Mouse (Mus musculus) limb, embryonic 10.5 days (tissue): ENCODE data around the gene Selplg. TPM values are rescaled to one million over a fixed set of nuclear protein-coding genes. Genes with fewer than 3 reads are reported as not detected.

Experiments used
- DNase-seq: peaks from one replicate; pipeline ENCODE4 v3.0.0-alpha.2; 2017; ENCODE audit warnings: low spot score
- H3K27ac ChIP-seq: fragments of 300-500 bp; sonication (generic); 2 replicates; pipeline ENCODE4 v1.5.1; 2016; ENCODE audit warnings: mild to moderate bottlenecking
- H3K27me3 ChIP-seq: fragments of 300-500 bp; sonication (generic); 2 replicates; pipeline ENCODE4 v1.6.1; 2016; ENCODE audit warnings: low read depth, mild to moderate bottlenecking; ENCODE audit not compliant: poor library complexity, severe bottlenecking
- H3K36me3 ChIP-seq: fragments of 300-500 bp; sonication (generic); 2 replicates; pipeline ENCODE4 v1.6.1; 2016; ENCODE audit warnings: mild to moderate bottlenecking, moderate library complexity
- H3K4me1 ChIP-seq: fragments of 300-500 bp; sonication (generic); 2 replicates; pipeline ENCODE4 v1.6.1; 2016
- H3K4me3 ChIP-seq: fragments of 300-500 bp; sonication (generic); 2 replicates; pipeline ENCODE4 v1.5.1; 2016; ENCODE audit warnings: mild to moderate bottlenecking, moderate library complexity
- H3K9me3 ChIP-seq: fragments of 300-500 bp; sonication (generic); replicated peaks from 2 replicates; pipeline ENCODE4 v1.6.1; 2016; ENCODE audit warnings: mild to moderate bottlenecking
- WGBS: fragments of 180-500 bp; shearing (Covaris S2); methylation state at CpG from one replicate; pipeline ENCODE4 v1.1.7; 2016; 5-methylcytosine and 5-hydroxymethylcytosine counted together
- polyA plus RNA-seq: library from polyadenylated mRNA; unstranded; fragments of >200 nt; fragmentation: Nextera tagmentation; extraction: Ambion mirVana; gene quantifications from 2 replicates; pipeline ENCODE4 v1.2.1, GENCODE M21; 2016

The Selplg gene
- polyA plus RNA-seq = 0.60 and 0.80 TPM in 2 replicates

DNA sequence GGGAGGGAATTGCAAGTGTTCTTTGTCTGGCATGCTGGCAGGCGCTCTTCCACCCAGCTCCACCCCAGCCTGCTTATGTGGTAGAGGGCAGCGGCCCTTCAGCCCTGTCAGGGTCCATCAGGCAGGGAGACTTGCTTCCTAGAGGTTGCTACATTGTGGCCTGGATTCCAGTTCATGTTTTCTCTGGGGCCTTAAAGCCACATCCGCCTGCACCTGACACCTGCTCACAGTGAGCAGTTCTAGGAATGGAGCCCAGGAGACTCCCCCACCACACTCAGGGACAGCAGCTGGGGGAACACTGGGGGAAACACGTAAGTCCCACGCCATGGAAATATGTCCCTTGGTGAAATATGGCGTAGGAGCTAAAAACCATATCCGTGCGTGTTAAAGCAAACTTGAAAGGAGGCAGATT, at the start of gene Selplg:
Gene Selplg, minus strand, starts transcription at position 155 of the 412 bp plus-strand sequence.
- Histone ChIP-seq H3K4me3 (no peak within 1 kb of the TSS), H3K27ac (0 out of 2 replicates have a peak within 1 kb of the TSS, but pooled peaks have one; percentile 42), H3K4me1 (peaks cover 17% of the 10 kb centered on the region), H3K27me3 (no peaks in the 10 kb centered on the region), H3K9me3 (no peaks in the 10 kb centered on the region), H3K36me3 (no peaks in the 10 kb centered on the region)
- 48% methylated on average over 8 of the region's 8 CpGs for WGBS
- DNase-seq = no peak

DNA sequence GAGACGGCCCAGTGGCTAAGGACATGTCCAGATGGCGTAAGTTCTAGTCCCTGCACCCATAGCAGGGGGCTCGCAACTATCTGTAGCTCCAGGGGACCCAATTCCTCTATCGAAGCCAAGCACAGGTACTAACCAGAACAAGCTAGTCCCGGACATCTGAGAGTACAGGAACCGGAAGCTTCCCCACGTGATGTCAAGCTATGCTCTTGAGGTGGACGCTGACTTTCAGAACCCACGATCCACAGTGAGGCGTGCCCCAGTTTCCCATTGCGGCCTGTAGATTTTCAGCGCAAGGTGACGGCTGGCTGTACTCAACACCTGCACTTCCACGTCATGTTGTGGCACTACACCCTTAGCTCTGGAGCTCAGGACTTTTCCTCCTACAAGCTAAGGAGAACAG, 48.7 kb upstream of the Selplg start:
- no peak overlapping the region for H3K4me3 ChIP-seq
- H3K9me3 ChIP-seq = no peaks in the 10 kb centered on the region
- no peak for DNase-seq
- no peak overlapping the region for H3K27ac ChIP-seq
- 95% methylated on average over 14 of the region's 14 CpGs for WGBS
- H3K36me3 ChIP-seq = peaks cover 45% of the 10 kb centered on the region
- H3K27me3 ChIP-seq = no peaks in the 10 kb centered on the region
- peaks cover 20% of the 10 kb centered on the region for H3K4me1 ChIP-seq

DNA sequence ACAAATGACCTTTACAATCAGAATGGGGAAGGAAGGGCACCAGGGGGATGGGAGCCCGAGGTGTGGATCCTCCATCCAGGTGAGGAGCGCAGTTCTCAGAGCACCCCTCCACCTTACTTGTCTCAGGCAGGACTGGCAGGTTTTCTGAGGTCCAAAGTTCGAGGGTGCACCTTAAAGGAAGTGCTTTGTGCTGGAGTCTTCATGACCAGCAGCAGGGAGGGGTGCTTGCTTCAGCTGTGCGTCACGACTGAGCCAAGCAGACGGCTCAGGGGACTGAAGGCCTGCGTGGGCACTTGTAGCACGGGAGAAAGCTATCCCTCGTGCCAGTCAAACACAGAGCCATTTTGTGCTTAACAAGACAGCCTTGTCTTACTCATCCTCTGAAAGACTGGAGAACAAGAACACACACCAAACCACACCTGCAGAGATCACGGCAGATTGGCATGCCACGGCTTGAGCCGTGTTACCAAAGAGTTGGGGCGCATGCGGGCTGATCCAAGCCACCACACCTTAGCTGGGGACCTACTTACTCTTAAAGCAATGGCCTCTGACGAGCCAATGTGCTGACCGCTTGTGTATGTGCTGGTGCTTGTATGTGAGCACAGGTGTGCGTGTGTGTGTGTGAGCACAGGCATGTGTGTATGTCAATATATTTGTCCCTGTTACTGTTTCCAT, 46.6 kb upstream of the Selplg start:
- H3K36me3 ChIP-seq = peaks cover 62% of the 10 kb centered on the region
- no peak for DNase-seq
- H3K4me3 ChIP-seq = no peak overlapping the region
- 92% methylated on average over 17 of the region's 17 CpGs for WGBS
- peaks cover 35% of the 10 kb centered on the region for H3K4me1 ChIP-seq
- H3K27ac ChIP-seq = no peak overlapping the region
- no peaks in the 10 kb centered on the region for H3K9me3 ChIP-seq
- no peaks in the 10 kb centered on the region for H3K27me3 ChIP-seq

DNA sequence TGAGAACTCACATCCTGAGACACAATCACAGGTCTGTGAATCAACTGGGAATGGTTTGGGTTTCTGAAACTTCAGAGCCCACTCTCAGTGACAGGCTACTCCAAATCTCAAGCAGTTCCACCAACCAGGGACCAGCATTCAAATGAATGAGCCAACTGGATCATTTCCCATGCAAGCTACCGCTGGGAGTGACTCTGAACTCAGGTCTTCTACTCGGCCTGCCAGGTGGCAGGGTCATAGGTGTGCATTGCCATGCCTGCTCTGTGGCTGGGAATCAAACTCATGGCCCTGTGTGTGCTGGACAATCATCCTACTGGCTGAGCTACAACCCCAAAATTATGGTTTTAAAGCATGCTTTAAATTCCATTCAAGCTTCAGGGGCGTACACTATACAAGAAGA, 45.1 kb upstream of the Selplg start:
- no peaks in the 10 kb centered on the region for H3K27me3 ChIP-seq
- H3K9me3 ChIP-seq = no peaks in the 10 kb centered on the region
- H3K4me1 ChIP-seq = peaks cover 39% of the 10 kb centered on the region
- H3K27ac ChIP-seq = no peak overlapping the region
- H3K36me3 ChIP-seq = peaks cover 62% of the 10 kb centered on the region
- WGBS = 76% methylated on average over 3 of the region's 3 CpGs
- H3K4me3 ChIP-seq = no peak overlapping the region
- DNase-seq = no peak

DNA sequence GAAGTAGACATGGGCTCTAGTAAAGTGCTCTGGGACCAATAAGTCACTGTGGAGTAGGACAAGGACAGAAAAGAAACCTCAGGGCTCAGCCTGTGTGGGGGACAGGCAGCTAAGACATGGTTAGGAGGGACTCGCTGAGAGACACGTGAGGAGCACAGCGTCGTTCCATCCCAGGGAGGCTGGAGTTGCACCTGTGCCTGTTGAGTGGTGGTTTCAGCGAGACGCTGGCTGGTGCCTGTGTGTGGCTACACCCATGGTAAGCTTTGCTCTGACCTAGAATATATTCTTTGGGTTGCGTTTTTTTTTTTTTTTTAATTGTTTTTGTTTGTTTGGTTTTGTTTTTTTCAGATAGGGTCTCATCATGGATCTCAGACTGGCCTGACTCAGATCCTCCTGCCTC, 43.7 kb upstream of the Selplg start:
- Histone ChIP-seq H3K36me3 (peaks cover 52% of the 10 kb centered on the region), H3K9me3 (no peaks in the 10 kb centered on the region), H3K4me3 (no peak overlapping the region), H3K27ac (no peak overlapping the region), H3K4me1 (peaks cover 46% of the 10 kb centered on the region), H3K27me3 (no peaks in the 10 kb centered on the region)
- WGBS = 97% methylated on average over 7 of the region's 7 CpGs
- DNase-seq = no peak

DNA sequence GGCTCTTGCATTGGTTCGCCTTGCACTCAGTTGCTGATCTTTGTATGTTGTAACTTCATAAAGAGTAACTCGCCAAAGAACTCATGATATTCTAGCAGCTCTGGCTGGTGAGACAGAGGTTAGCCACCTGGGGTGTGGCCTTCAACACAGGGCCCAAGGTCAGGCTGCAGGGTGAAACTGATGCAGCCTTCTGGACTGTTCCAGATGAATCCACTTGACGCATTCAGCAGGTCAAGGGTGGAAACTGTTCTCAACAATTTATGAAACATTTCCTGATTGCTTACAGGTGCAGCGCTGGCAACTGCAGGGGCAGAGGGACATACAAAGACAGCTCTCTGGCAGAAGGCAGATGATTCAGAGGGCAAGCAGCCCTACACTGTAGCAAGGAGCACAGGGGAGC, 43.2 kb upstream of the Selplg start:
- H3K4me1 ChIP-seq = peaks cover 52% of the 10 kb centered on the region
- WGBS = 87% methylated on average over 4 of the region's 4 CpGs
- H3K27ac ChIP-seq = no peak overlapping the region
- no peaks in the 10 kb centered on the region for H3K27me3 ChIP-seq
- H3K9me3 ChIP-seq = no peaks in the 10 kb centered on the region
- no peak overlapping the region for H3K4me3 ChIP-seq
- no peak for DNase-seq
- peaks cover 47% of the 10 kb centered on the region for H3K36me3 ChIP-seq

DNA sequence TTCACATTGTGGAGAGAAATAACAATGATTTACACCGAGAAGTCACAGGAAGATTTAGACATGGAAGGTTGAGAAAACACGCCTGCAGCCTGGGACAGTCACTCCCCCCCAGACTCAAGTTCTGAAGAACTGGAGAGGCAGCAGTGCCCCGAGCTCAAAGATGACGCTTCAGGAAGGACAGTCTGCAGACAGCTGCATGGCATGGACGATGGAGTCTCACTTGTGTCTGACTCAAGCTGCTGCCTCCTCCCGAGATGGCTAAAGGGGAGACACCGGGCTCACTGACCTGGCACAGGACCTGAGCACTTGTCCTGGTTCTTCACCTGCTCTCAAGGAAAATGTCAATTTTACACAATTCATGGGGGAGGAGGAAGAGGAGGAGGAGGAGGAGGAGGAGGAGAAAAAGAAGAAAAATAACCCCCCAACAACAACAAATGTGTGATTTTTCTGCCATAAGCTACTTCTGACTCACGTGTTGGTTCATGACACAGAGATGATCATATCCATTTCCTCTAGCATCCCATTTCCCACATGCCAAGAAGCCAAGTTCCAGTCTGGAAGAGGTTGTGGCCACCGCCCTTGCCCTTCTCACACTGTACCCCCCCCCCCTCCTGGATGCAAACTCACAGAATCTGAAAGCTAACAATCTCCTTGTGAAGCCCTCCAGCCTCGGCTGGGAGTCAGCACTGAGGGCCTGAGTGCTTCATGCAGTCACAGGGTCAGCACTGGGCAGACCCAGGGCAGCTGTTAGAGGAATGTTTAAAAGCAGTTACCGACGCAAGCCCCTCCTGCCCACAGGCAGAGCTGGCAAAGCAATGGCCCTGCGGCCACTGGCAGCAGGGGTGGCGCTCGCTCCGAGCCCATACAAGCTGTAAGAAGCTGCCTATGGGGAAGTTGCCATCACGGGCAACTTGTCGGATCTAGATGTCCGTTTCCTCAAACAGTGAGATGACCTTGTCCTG, 41.9 kb upstream of the Selplg start:
- Histone ChIP-seq H3K4me3 (peak overlapping the region; percentile 29), H3K27ac (peak overlapping the region; percentile 88)
- WGBS = 70% methylated on average over 19 of the region's 19 CpGs

DNA sequence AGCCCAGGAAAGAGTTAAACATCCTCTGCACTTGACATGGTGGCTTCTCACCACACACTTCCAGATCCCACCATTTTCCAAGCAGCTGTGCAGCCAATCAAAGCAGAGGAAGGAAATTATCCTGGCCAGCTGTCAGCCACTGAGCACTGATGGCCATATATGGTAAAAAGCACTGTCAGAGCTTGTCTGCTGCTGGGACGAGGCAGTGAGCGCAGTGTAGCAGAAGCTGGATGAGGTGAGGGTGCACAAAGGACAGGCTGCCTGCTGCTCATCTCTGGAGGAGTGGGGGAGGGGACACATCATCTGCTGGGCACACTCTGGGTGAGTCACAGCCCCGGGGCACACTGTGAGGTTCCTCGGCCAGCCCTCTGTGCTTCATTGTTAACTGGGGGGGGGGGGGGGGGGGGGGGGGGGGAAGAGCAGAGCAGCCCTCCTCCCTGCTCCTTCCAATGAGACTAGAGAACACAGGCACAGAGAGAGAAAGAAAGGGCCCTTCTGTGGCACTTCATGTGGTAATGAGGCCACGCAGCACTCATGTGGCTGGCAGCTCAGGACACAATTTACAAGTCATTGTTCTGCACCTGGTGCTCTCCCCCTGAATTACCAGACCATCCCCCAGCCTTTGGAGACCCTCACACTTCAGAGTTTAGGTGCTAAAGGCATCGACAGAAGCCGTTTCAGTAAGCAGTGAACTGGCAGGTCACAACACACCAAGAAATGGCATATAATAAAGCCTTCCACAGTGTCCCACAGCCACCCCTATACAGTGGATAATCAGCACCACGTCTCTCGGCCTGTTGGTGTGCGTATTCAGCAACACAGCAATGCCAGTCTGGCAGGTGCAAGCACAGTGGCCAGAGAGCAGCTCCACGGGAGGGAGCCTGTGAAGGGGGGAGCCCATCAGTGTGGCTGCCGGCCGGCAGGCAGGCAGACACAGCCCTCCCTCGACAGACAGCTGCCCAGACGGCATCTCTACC, 40.8 kb upstream of the Selplg start:
- Histone ChIP-seq H3K27me3 (no peaks in the 10 kb centered on the region), H3K9me3 (no peaks in the 10 kb centered on the region), H3K36me3 (peaks cover 26% of the 10 kb centered on the region), H3K27ac (peak overlapping the region; percentile 88), H3K4me3 (peak overlapping the region; percentile 29), H3K4me1 (peaks cover 76% of the 10 kb centered on the region)
- peak; percentile 76 for DNase-seq
- whole genome bisulfite sequencing = 12% methylated on average over 15 of the region's 15 CpGs

More for the DNA sequence above, 41.9 kb upstream of the Selplg start:
- no peaks in the 10 kb centered on the region for H3K27me3 ChIP-seq
- peaks cover 65% of the 10 kb centered on the region for H3K4me1 ChIP-seq
- H3K9me3 ChIP-seq = no peaks in the 10 kb centered on the region
- H3K36me3 ChIP-seq = peaks cover 34% of the 10 kb centered on the region
- DNase-seq = no peak

DNA sequence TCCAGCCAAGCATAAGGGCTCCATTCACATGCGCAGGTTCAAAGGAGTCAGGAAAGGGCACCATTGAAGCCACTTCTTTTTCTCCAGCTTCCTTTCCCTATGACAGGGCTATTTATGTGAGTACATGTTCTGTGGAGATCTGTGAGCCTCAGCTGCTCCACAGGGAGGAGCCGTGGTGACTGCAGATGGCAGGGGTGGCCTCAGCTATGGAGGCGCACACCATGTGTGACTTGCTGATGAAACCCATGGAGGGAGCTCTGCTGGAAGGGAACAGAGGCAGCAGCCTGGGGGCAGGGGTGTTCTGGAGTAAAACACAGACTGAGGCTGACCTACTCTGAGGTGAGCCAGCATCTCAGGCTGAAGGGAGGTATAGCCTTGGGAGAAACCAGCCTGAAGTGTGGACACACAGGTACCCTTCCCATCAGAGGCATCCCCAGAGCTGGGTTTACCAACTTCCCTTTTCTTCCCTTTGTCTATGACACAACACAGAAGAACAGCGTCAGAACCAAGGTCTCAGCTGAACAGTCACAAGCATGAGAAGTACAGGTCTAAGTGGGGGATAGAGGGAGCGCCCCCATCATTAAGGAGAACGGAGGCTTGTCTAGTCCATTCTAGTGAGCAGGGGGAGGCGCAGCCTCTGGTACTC, 39.6 kb upstream of the Selplg start:
- no peak overlapping the region for H3K4me3 ChIP-seq
- no peaks in the 10 kb centered on the region for H3K9me3 ChIP-seq
- H3K27me3 ChIP-seq = no peaks in the 10 kb centered on the region
- H3K4me1 ChIP-seq = peaks cover 81% of the 10 kb centered on the region
- DNase-seq = no peak
- H3K27ac ChIP-seq = peak overlapping the region; percentile 88
- H3K36me3 ChIP-seq = peaks cover 24% of the 10 kb centered on the region
- 82% methylated on average over 7 of the region's 7 CpGs for WGBS

DNA sequence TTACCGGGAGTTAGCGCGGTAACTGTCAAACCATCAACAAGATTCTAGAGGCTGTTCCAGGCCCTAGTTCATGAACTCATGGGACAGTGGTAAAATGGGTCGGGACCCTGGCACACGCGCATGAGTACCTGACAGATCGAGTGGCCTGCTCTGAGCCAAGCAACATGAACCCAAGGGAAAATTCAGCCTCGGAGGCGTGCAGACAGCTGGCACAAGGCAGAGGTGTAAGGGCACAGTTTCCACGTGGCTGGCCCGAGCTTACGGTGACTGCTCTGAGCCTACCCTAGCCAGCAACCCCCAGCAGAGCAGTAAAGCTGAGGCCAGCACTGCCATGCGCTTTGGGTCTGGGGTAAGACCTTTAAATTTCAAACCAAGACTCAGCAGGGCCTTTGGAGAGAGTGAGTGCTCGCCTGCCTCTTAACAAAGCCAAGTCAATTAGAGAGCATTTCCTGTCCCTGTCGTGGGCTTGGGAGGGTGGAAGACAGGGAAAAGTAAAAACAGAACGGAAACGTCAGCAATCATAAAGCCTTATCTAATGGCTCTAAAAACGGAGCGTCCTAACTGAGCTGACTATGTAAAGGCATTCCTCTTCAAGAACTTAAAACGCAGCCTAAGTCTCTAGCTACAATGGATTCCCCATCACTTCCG, 38.1 kb upstream of the Selplg start:
- Histone ChIP-seq H3K4me3 (no peak overlapping the region), H3K27me3 (no peaks in the 10 kb centered on the region), H3K27ac (peak overlapping the region; percentile 88), H3K4me1 (peaks cover 75% of the 10 kb centered on the region), H3K36me3 (peaks cover 12% of the 10 kb centered on the region), H3K9me3 (no peaks in the 10 kb centered on the region)
- WGBS = 45% methylated on average over 21 of the region's 21 CpGs
- DNase-seq = no peak

DNA sequence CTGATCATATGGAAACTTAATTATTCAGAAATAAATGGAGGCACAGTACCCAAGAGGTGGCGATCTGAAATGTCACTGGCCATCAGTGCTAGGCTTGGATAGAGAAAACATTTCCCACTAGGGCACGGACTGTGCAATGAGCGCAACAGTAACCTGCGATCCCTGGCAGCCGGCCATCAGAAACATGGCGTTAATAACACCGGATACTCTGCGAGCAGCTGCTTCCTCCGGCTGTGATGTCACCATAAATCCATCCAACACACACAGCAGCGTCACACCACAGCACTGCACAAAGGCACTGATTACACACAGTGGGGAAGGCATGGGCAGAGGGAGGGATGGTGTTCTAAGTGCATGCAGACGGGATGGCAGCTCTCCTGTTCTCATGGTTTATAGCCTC, 36.7 kb upstream of the Selplg start:
- Histone ChIP-seq H3K4me1 (peaks cover 64% of the 10 kb centered on the region), H3K27ac (no peak overlapping the region)

More for the DNA sequence above, 36.7 kb upstream of the Selplg start:
- no peak for DNase-seq
- H3K36me3 ChIP-seq = peaks cover 15% of the 10 kb centered on the region
- no peak overlapping the region for H3K4me3 ChIP-seq
- 58% methylated on average over 11 of the region's 11 CpGs for WGBS
- H3K9me3 ChIP-seq = no peaks in the 10 kb centered on the region
- no peaks in the 10 kb centered on the region for H3K27me3 ChIP-seq
